Mouse (Mus musculus) hindbrain, embryonic 12.5 days (tissue): ENCODE measurements at regions not wholly inside any gene's neighbourhood (a gene's known extent, or its start where the extent isn't known, plus 50 kb on each side); places are given as distances from the start of the nearest gene placed in this dataset.

ENCODE experiments used
- ATAC-seq: fragments of 200-750 bp; cut with Nextera tagmentation; 2 replicates; pipeline ENCODE4 v1.8.0; 2017; ENCODE audit warnings: moderate TSS enrichment; ENCODE audit not compliant: low FRiP score
- H3K27ac ChIP-seq: fragments of 300-500 bp; sonication (generic); 2 replicates; pipeline ENCODE4 v1.5.1; 2016; ENCODE audit warnings: mild to moderate bottlenecking
- H3K27me3 ChIP-seq: fragments of 300-500 bp; sonication (generic); 2 replicates; pipeline ENCODE4 v1.6.1; 2016; ENCODE audit warnings: mild to moderate bottlenecking
- H3K36me3 ChIP-seq: fragments of 300-500 bp; sonication (generic); 2 replicates; pipeline ENCODE4 v1.6.1; 2016; ENCODE audit warnings: mild to moderate bottlenecking
- H3K4me1 ChIP-seq: fragments of 300-500 bp; sonication (generic); 2 replicates; pipeline ENCODE4 v1.6.1; 2016
- H3K4me2 ChIP-seq: fragments of 300-500 bp; sonication (generic); replicated peaks from 2 replicates; pipeline ENCODE4 v1.6.1; 2016; ENCODE audit warnings: mild to moderate bottlenecking
- H3K4me3 ChIP-seq: fragments of 300-500 bp; sonication (generic); 2 replicates; pipeline ENCODE4 v1.5.1; 2016; ENCODE audit warnings: mild to moderate bottlenecking
- H3K9ac ChIP-seq: fragments of 300-500 bp; sonication (generic); 2 replicates; pipeline ENCODE4 v1.6.1; 2016; ENCODE audit warnings: mild to moderate bottlenecking, moderate library complexity
- H3K9me3 ChIP-seq: fragments of 300-500 bp; sonication (generic); replicated peaks from 2 replicates; pipeline ENCODE4 v1.6.1; 2016; ENCODE audit warnings: mild to moderate bottlenecking
- WGBS: fragments of 180-500 bp; shearing (Covaris S2); methylation state at CpG from one replicate; pipeline ENCODE4 v1.1.7; 2016; 5-methylcytosine and 5-hydroxymethylcytosine counted together

DNA sequence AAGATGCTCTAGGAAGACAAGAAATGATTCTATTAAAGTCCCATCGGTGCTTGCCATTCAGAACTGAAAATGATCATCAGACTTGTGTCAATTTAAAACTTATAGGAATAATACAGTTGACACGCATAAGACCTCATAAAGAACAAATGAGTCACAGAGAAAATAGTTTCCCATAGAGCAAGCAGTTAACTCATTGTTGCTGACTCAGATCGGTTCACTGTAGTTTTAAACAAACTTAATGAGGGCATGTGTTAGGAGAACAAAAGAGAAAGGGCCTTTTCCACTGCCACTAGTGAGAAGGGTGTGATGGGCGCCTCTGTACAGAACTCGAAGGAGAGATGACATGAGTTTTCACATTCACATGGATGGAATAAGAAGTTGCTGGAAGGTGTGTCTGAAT is 118.3 kb upstream of the Ifne start:
- WGBS = 88% methylated on average over 5 of the region's 5 CpGs
- Histone ChIP-seq H3K9ac (no peak overlapping the region), H3K9me3 (no peaks in the 10 kb centered on the region), H3K36me3 (no peaks in the 10 kb centered on the region), H3K4me2 (no peak overlapping the region), H3K4me1 (no peaks in the 10 kb centered on the region), H3K27me3 (no peaks in the 10 kb centered on the region), H3K27ac (no peak overlapping the region), H3K4me3 (no peak overlapping the region)
- ATAC-seq = no peak

DNA sequence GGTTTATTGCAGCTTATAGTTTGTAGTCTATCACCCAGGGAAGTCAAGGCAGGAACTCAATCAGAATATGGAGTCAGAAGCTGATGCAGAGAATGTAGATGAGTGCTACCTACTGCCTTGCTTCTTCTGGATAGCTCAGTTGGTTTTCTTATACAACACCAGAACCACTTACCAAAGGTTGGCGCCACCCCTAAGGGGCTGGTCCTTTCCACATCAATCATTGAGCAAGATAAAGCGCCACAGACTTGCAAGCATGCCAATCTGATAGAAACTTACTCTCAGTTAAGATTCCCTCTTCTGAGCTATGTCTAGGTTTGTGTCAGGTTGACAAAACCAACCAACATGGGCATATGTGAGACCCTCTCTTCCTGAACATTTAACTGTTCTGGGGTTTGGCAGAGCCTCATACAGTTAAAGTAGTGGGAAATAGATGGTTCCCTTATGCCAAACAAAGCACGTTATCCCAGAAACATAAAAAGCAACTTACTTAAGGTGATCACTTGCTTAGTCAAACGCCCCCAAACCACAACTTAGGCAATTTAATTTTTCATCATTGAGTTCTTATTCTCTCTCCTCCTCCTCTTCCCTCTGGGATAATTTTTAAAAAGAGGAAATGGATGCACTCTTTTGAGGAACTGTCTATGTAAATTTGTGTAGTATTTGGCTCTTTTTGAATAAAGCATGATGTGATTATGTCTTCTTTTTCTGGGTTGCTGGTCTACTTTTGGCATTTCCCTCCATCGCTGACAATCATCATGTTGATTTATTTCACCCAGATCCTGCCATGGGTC is 115.3 kb upstream of the Ifne start:
- Histone ChIP-seq H3K36me3 (no peaks in the 10 kb centered on the region), H3K27ac (no peak overlapping the region), H3K4me2 (no peak overlapping the region), H3K4me3 (no peak overlapping the region), H3K27me3 (no peaks in the 10 kb centered on the region), H3K4me1 (no peaks in the 10 kb centered on the region), H3K9ac (no peak overlapping the region), H3K9me3 (no peaks in the 10 kb centered on the region)
- 88% methylated on average over 5 of the region's 5 CpGs for WGBS
- ATAC-seq = no peak

DNA sequence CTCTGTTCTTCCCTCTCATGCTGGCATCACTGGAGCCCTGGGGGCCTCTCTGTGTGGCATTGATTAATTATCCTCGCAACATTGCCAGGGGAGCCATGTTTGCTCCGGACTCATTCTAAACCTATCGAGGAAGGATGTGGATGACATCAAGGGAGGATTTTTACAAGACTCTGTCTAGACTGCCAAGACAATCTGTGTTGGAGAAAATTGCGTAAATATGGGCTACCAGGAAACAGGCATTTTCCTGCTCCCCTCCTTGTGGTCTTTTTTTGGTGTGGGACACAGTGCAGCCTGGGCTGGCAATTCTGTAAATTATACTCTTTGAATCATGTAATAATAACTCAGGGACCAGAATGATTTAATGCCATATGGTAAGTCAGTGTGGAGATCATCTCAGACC is 114.5 kb upstream of the Ifne start:
- H3K9me3 ChIP-seq = no peaks in the 10 kb centered on the region
- 68% methylated on average over 4 of the region's 4 CpGs for WGBS
- no peak overlapping the region for H3K4me3 ChIP-seq
- no peak overlapping the region for H3K27ac ChIP-seq
- no peak overlapping the region for H3K9ac ChIP-seq
- H3K4me2 ChIP-seq = no peak overlapping the region
- ATAC-seq = no peak
- H3K27me3 ChIP-seq = no peaks in the 10 kb centered on the region
- no peaks in the 10 kb centered on the region for H3K36me3 ChIP-seq
- H3K4me1 ChIP-seq = no peaks in the 10 kb centered on the region

DNA sequence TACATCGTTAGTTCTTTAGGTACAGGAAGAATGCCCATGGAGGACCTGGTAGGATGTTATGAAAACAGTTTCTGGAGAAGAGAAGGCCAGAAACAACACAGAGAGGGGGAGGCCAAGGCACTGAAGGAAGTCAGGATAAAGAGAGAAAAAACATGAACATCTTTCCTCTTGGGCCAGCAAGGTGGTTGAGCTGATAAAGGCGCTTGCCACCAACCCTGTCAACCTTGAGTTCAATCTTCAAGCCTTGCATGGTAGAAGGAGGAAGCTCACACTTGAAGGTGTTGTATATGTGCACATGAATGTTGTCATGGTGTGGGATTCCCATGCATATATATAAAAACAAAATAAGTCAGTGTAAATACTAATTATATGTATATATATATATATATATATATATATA is 112.5 kb upstream of the Ifne start:
- Histone ChIP-seq H3K9me3 (no peaks in the 10 kb centered on the region), H3K4me3 (no peak overlapping the region), H3K36me3 (no peaks in the 10 kb centered on the region), H3K4me2 (no peak overlapping the region), H3K9ac (no peak overlapping the region), H3K27me3 (no peaks in the 10 kb centered on the region), H3K27ac (no peak overlapping the region), H3K4me1 (no peaks in the 10 kb centered on the region)
- no peak for ATAC-seq
- 90% methylated on average over 2 of the region's 2 CpGs for WGBS

DNA sequence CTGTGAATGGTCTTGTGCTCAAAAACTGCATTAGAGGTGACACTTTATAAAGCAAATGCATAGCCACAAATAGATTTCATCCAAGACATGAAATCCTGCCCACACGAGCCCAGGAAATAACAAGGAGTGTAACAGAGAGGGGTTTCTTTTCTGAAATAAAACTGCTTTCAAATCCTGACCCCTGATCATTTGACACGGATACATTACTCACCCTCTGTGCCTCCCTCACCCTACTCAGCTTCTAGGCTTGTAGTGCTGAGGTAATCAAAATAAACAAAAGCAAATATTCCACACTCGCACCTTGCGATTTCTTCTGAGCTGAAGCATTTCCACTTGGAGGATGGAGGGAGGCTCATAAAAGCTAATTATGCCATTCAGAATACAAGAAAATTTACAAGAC is 108.4 kb upstream of the Ifne start:
- no peaks in the 10 kb centered on the region for H3K36me3 ChIP-seq
- 62% methylated on average over 4 of the region's 4 CpGs for WGBS
- ATAC-seq = no peak

DNA sequence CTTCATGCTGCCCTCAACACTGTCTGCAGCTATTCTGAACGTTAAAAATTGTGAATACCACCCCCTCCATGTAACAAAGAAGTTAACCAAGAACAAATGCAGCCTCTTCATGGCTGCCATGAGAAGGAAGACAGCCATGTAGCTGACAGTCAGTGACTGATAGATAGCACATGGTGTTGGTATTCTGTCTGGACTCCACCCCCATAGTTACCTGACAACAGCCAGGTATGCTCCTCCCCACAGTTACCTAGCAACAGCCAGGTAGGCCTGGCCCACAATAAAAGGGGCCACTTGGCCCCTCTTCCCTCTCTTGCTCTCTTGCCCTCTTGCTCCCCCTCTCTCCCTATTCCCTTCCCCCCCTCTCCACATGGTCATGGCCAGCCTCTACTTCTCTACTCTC is 107.1 kb upstream of the Ifne start:
- no peaks in the 10 kb centered on the region for H3K27me3 ChIP-seq
- H3K4me1 ChIP-seq = no peaks in the 10 kb centered on the region
- H3K36me3 ChIP-seq = no peaks in the 10 kb centered on the region
- no peak overlapping the region for H3K4me2 ChIP-seq
- no peak overlapping the region for H3K9ac ChIP-seq
- H3K27ac ChIP-seq = no peak overlapping the region
- no peak for ATAC-seq
- no peak overlapping the region for H3K4me3 ChIP-seq
- no peaks in the 10 kb centered on the region for H3K9me3 ChIP-seq
- WGBS = 61% methylated on average over 1 of the region's 1 CpGs

More for the DNA sequence above, 108.4 kb upstream of the Ifne start:
- Histone ChIP-seq H3K27ac (no peak overlapping the region), H3K4me3 (no peak overlapping the region), H3K4me2 (no peak overlapping the region), H3K9ac (no peak overlapping the region), H3K4me1 (no peaks in the 10 kb centered on the region), H3K9me3 (no peaks in the 10 kb centered on the region), H3K27me3 (no peaks in the 10 kb centered on the region)

GRCm38 (mm10) chr4:88982457-88982856 is 102.5 kb upstream of the Ifne start:
- no peaks in the 10 kb centered on the region for H3K4me1 ChIP-seq
- no peak overlapping the region for H3K4me2 ChIP-seq
- no peak overlapping the region for H3K9ac ChIP-seq
- H3K9me3 ChIP-seq = no peaks in the 10 kb centered on the region
- WGBS = 93% methylated on average over 3 of the region's 3 CpGs
- H3K36me3 ChIP-seq = no peaks in the 10 kb centered on the region
- no peaks in the 10 kb centered on the region for H3K27me3 ChIP-seq
- H3K27ac ChIP-seq = no peak overlapping the region
- ATAC-seq = no peak
- no peak overlapping the region for H3K4me3 ChIP-seq

DNA sequence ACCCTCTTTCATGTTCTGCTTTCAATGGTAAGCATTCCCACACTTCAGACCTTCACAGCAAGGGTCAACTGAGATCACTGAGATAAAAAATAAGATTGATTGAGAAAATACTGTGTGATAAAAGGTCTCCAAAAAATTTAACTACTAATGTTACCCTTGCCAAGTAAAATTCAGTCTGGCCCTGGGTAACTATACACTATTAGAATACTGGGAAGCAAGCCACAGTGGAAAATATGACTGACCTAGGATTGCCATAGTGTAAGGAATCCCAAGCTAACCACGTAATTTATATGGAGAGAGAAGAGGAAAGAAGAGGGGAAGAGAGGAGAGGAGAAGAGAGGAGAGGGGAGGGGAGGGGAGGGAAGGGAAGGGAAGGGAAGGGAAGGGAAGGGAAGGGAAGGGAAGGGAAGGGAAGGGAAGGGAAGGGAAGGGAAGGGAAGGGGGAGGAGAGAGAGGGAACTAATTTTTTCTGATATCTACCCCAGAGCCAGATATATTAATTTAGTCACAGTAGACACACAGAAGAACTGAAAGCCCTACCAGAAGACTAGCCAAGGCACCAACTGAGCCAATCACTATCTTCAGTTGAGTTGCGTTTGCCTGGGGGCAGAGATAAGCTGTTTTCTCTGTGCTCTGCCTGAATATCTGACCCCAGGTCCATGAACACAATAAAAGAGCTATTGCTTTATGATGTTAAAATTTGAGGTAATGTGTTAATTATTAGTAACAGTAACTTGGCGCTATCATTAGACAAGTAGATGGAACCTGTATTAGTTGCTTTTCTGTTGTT is 97.3 kb upstream of the Ifne start:
- Histone ChIP-seq H3K36me3 (no peaks in the 10 kb centered on the region), H3K9me3 (no peaks in the 10 kb centered on the region), H3K9ac (no peak overlapping the region), H3K4me3 (no peak overlapping the region), H3K4me2 (no peak overlapping the region), H3K27ac (no peak overlapping the region), H3K4me1 (no peaks in the 10 kb centered on the region), H3K27me3 (no peaks in the 10 kb centered on the region)
- ATAC-seq = no peak
- 70% methylated on average over 3 of the region's 3 CpGs for WGBS

GRCm38 (mm10) chr4:88974535-88974934 is 94.5 kb upstream of the Ifne start:
- H3K4me1 ChIP-seq = no peaks in the 10 kb centered on the region
- ATAC-seq = no peak
- no peak overlapping the region for H3K4me2 ChIP-seq
- H3K36me3 ChIP-seq = no peaks in the 10 kb centered on the region
- no peaks in the 10 kb centered on the region for H3K9me3 ChIP-seq
- H3K4me3 ChIP-seq = no peak overlapping the region
- WGBS = 80% methylated on average over 2 of the region's 2 CpGs
- H3K27me3 ChIP-seq = no peaks in the 10 kb centered on the region
- H3K9ac ChIP-seq = no peak overlapping the region
- no peak overlapping the region for H3K27ac ChIP-seq

DNA sequence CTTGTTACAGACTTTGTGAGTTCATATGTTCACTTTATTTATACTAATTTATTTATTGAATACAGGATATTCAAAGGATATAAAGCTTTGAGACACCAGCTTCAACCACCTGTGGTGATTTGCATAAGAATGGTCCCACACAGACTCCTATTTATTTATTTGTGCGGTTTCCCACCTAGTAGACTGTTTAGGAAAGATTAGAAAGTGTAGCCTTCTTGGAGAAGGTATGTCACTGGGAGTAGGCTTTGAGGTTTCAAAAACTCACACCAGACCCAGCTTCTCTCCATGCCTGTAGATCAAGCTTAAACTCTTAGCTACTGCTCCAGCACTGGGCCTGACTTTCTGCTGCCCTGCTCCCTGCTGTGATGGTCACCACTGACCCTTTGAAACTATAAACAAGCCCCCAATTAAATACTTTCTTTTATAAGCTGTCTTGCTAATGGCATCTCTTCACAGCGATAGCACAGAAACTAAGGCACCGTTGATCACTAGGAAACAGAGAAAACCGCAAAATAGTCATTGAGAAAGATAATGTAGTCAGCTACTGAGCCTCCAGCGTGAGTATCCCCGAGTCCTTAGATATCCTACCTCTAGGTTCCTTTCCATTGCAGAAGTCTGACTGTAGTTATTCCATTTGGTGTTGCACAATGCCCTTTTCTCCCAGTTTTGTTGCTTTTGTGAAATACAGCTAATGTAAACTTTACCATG is 89.3 kb upstream of the Ifne start:
- WGBS = 56% methylated on average over 6 of the region's 6 CpGs
- Histone ChIP-seq H3K27ac (no peak overlapping the region), H3K36me3 (no peaks in the 10 kb centered on the region), H3K4me3 (no peak overlapping the region), H3K9ac (no peak overlapping the region), H3K4me1 (no peaks in the 10 kb centered on the region), H3K4me2 (no peak overlapping the region), H3K27me3 (no peaks in the 10 kb centered on the region), H3K9me3 (no peaks in the 10 kb centered on the region)
- no peak for ATAC-seq

DNA sequence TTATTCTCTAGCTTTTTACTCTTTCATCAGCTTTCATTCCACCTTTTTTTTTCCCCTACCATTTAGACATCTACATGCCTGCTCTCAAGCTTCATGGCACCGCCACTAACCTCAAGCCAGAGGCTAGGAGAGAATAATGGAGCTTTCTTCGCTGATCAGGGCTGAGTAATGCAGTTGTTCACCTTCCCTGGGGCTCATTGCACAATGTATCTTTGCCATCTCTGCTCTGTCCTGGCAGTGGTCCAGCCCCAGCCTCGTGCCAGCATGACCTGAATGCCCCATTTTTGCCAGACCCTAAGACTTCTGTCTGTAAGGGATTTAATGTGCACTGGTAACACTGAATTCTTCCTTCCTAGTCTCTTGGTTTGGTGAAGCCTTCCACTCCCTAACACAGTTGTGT is 79.6 kb upstream of the Ifne start:
- Histone ChIP-seq H3K27me3 (no peaks in the 10 kb centered on the region), H3K9ac (no peak overlapping the region), H3K4me1 (no peaks in the 10 kb centered on the region), H3K4me2 (no peak overlapping the region), H3K4me3 (no peak overlapping the region), H3K9me3 (no peaks in the 10 kb centered on the region), H3K27ac (no peak overlapping the region), H3K36me3 (no peaks in the 10 kb centered on the region)
- WGBS = 63% methylated on average over 3 of the region's 3 CpGs
- no peak for ATAC-seq

DNA sequence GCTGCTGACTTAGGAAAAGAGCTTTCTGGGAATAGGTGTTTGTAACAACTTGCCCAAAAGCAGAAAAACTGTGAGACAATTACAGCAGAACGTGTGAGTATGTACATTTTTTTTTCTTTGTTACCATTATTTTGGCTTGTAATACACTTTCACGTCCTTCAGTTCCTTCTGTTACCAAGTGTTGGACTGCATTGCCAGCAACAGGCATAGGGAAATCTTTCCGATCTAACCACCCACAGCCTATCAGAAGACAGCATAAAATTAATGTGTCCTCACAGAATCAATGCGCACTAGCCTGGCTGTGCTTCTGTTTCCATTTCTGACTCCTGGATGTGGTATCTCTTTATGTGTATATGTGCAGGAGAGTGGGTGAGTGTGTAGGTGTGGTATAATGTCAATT is 76.6 kb upstream of the Ifne start:
- Histone ChIP-seq H3K27me3 (no peaks in the 10 kb centered on the region), H3K4me2 (no peak overlapping the region), H3K27ac (no peak overlapping the region), H3K4me1 (no peaks in the 10 kb centered on the region), H3K9ac (no peak overlapping the region), H3K9me3 (no peaks in the 10 kb centered on the region), H3K4me3 (no peak overlapping the region), H3K36me3 (no peaks in the 10 kb centered on the region)
- ATAC-seq = no peak
- WGBS = 72% methylated on average over 4 of the region's 4 CpGs
